Mouse (Mus musculus) frontal cortex, adult 2 months (tissue): ENCODE data around the gene Rcn3. TPM values are rescaled to one million over a fixed set of nuclear protein-coding genes. Genes with fewer than 3 reads are reported as not detected.
"Not testable (repeated sequence)": the region's sequence is repeated elsewhere in the genome, so short reads cannot be mapped to it uniquely, and the experiment has no call there.

Source experiments
- DNase-seq, 2 experiments: peaks; one replicate each; pipeline ENCODE4 v3.0.0; 2022; ENCODE audit warnings: low spot score in 1 of 2; ENCODE audit errors: extremely low spot score in 1 of 2
- polyA plus RNA-seq: library from polyadenylated mRNA; depleted of rRNA; stranded (reverse); fragments of >200 nt; gene quantifications from 2 replicates; pipeline ENCODE4 v1.2.3, GENCODE M21; 2012

Rcn3 gene
- polyA plus RNA-seq, 1 experiment, result 13.4 TPM

- DNase-seq, result no peak
Observed at GRCm38 (mm10) chr7:45125144-45125600, 33.2 kb upstream of the Rcn3 start.

- DNase-seq, result peak; percentile 97 to 99
Observed at GRCm38 (mm10) chr7:45124224-45125143, 32.5 kb upstream of the Rcn3 start, which contains the start of gene Rps11. TSS of gene Rps11 (minus strand) at chr7:45124439.

GRCm38 (mm10) chr7:45123186-45123570 lies 31.2 kb upstream of the Rcn3 start:
- DNase-seq, result no peak

- no peak for DNase-seq
Observed at GRCm38 (mm10) chr7:45122561-45123185, 30.7 kb upstream of the Rcn3 start.

GRCm38 (mm10) chr7:45121966-45122365 lies 29.9 kb upstream of the Rcn3 start:
- no peak for DNase-seq

- DNase-seq, result no peak
Observed at GRCm38 (mm10) chr7:45121404-45121803, 29.4 kb upstream of the Rcn3 start.

- DNase-seq, result no peak
Observed at GRCm38 (mm10) chr7:45119780-45120709, 28.0 kb upstream of the Rcn3 start.

GRCm38 (mm10) chr7:45118336-45118735 lies 26.3 kb upstream of the Rcn3 start:
- no peak for DNase-seq

- DNase-seq, result no peak
Observed at GRCm38 (mm10) chr7:45117566-45117965, 25.5 kb upstream of the Rcn3 start.

GRCm38 (mm10) chr7:45113476-45113875 lies 21.5 kb upstream of the Rcn3 start:
- DNase-seq, result no peak

- DNase-seq, result no peak
Observed at GRCm38 (mm10) chr7:45112529-45112928, 20.5 kb upstream of the Rcn3 start.

GRCm38 (mm10) chr7:45111940-45112339 lies 19.9 kb upstream of the Rcn3 start:
- DNase-seq, result no peak

GRCm38 (mm10) chr7:45110089-45110488 lies 18.1 kb upstream of the Rcn3 start:
- DNase-seq, result not testable (repeated sequence)

- DNase-seq, result no peak
Observed at GRCm38 (mm10) chr7:45107052-45107645, 15.1 kb upstream of the Rcn3 start.

- DNase-seq, result no peak
Observed at GRCm38 (mm10) chr7:45106441-45106840, 14.4 kb upstream of the Rcn3 start.

GRCm38 (mm10) chr7:45105491-45105890 lies 13.5 kb upstream of the Rcn3 start:
- no peak for DNase-seq

GRCm38 (mm10) chr7:45104941-45105340 lies 12.9 kb upstream of the Rcn3 start:
- DNase-seq, result no peak

- peak; percentile 44 to 52 for DNase-seq
Observed at GRCm38 (mm10) chr7:45103652-45104180, 11.7 kb upstream of the Rcn3 start, which contains the start of gene Fcgrt. TSS of gene Fcgrt (minus strand) at chr7:45103851.

- DNase-seq, result no peak
Observed at GRCm38 (mm10) chr7:45102940-45103585, 11.0 kb upstream of the Rcn3 start.
